Mouse (Mus musculus) E14TG2a.4 (cell line): ENCODE results near the gene Epb41.

Experiments
- CTCF ChIP-seq: conservative IDR thresholded peaks from 2 replicates; pipeline ENCODE4 v1.5.1; 2014; ENCODE audit warnings: low read length
- POU5F1 ChIP-seq: IDR thresholded peaks from 2 replicates; pipeline ENCODE4 v1.6.1; 2014; ENCODE audit warnings: low read length, borderline replicate concordance

DNA sequence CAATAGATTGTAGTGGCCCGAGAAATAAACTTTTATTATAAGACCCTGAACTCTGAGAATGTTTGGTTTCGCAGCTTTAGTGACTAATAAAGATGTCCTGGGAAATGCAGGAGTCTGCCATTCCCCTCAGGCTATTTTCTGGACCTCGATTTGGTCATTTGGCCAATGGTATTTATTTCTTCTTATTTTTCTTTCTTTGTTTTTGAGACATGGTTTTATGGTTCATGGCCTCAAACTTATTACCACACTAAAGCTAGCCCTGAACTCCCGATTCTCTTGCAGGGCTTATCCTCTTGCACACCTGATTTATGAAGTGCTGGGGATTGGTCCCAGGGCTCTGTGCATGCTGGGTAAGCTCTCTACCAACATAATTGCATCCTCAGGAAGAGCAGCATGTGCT lies 41.2 kb upstream of the Epb41 start:
- no peak for TF ChIP-seq CTCF
- TF ChIP-seq POU5F1 = no peak
